Mouse (Mus musculus) heart, adult 9 months (tissue): ENCODE data around the gene Nsun3.
"Not testable (repeated sequence)": the region's sequence is repeated elsewhere in the genome, so short reads cannot be mapped to it uniquely, and the experiment has no call there.

Source experiments
- DNase-seq, 2 experiments: peaks; one replicate each; pipeline ENCODE4 v3.0.0; 2022; ENCODE audit warnings: low spot score in 2 of 2

The Nsun3 gene

DNA sequence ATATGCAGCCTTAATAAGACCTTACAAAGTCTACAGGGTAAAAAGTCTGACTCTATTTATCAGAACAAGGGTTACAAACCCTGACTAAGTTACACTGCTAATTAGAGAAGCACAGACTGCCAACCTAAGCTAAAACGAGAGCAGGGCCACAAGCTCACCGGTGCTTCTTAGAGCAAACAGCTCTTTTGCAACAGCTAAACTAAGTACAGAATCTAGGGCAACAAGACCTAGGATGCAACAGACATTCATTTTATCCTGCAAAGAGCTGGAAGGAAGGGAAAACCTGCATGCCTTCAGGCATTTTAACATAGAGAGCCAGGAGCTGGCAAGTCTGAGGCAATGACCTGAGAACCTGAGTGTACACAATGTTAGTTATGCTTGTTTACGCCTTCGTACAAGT lies 33.5 kb downstream of the Nsun3 start:
- DNase-seq: no peak

DNA sequence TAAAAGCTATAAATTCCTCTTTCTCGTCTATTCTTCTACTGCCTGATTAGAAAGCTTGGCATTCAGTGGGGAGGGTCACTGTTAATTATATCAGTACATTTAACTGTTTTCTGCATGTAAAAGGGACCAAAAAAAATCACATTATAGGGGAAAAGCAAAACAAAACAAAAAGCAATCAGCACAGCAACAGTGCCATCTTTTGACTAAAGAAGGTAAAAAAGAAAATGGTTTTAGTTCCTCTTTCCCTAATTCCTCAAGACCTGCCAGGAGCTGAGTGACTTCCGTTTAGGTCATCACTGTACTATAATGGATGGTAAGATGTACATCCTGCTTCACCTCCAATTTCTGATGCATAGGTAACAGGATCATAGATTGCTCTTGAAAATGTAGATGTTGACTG lies 40.7 kb downstream of the Nsun3 start:
- DNase-seq: no peak

DNA sequence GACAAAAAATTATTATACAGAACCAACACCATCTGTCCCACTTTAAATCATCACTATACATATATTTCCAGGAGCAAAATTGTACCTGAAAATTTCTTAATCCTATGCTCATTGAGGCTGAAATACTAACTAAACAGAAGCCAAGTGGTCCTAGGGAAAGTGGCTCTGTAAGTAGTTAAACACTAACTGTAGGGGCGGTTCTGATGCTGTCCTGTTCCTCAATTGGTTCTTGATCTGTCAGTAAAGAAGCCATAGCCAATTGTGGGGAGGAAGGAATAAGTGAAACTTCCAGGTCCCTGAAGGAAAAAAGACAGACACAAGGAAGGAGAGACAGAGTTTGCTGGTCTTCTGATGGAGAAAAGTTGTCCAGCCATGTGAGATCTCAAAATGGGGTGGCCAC lies 52.3 kb downstream of the Nsun3 start:
- DNase-seq: no peak

DNA sequence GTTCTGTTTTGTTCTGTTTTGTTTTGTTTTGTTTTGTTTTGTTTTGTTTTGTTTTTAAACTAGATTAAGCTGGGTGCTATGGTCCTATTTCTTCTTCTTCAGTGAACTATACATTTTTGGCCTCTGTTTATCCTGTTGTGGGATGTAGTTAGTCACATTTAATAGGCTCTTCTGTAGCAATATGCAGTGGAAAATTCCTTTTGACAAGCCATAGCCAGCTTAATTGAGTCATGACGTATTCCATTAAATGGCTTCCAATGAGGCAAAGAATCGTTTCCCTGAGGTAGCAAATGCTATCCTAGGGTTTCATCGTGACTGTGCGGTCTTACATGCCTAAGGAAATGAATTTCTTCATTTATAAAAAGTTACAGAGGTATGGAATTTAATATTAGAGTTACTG lies 56.3 kb downstream of the Nsun3 start:
- DNase-seq: no peak

DNA sequence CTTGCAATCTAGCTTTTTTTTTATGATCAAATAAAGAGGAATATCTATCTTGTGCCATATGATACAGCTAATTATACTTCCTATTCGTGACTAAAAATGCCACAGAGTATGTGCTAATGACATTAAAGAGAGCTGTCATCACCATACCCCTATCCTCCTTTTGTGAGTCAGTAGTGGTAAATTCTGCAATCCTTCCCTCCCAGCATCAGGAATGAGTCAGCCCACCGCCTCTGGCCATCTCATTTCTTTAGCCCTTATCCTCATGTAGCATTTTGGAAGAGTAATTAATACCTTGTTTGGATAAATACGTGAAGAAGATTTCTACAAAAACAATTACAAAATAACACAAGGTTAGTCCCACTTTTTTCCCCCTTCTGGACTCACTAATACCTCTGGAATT lies 56.8 kb downstream of the Nsun3 start:
- DNase-seq: no peak

DNA sequence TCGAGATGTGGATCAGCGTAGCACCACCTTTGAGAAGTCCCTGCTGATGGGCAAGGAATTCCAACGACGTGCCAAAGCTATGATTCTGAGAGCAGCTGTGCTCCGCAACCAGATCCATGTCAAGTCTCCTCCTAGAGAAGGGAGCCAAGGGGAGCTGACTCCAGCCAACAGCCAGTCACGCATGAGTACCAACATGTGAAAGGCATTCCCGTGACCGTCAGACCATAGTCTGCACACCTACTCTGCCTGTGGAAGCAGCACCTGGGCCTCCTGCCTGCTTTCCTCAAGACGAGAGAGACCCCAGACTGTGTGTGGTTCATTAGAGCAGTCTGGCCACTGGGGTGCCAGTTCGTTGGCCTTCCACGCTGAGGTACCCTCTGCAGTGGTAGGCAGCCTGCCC lies 68.4 kb downstream of the Nsun3 start:
- not testable (repeated sequence) for DNase-seq

DNA sequence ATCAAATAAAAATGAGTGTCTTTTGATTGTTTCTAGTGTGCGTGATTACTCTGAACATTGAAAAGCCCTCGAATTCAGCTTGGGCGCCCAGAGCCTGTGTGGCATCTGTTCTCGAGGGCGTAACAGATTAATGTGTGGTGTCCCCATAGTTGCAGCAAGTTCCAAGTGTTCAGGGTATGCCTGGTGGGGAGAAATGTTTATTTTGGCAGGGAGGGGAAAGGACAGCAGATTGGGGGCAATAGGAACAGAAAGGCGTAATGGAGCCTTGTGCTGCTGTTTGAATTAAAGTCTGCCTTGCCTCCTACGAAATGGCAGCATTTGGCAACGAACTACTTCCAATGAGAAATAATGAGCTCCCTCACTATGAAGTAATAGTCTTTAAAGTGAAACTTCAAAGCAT lies 96.2 kb downstream of the Nsun3 start:
- DNase-seq: no peak

DNA sequence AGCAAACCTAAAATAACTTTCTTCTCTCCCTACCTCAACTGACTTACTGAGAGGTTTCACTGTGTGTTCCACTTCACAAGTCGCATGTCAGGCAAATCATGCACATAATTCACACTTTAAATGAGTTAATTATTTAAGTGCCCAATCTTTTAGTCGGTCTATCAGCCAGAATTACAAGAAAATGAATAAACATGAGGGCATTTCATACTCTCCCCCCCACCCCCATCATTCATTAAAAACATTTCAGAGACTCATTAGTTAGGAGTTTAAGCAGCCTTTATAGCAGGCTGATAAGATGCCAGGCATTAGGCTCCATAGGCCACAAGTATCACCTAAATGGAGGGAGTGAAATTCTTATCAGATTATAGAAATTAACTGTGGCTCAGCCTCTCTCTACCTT lies 100.5 kb downstream of the Nsun3 start:
- DNase-seq: no peak

DNA sequence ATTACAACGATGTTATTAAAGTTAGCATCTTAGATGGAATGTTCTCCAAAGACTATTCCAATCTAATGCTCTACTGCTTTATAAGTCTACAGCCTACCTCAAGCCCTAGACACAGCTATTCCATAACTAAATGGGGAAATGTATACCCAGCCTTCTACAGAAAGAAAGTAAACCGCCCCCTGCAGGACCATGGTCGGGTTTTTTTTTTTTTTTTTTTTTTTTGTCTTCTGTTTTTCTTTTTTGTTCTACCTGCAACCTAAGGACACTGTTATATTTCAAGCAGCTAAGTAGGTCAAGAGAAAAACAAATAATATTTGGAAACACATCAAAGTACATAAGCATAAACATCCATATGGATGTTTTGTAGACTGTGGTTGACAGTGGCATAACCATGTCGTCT lies 101.1 kb downstream of the Nsun3 start:
- no peak for DNase-seq
